Mouse (Mus musculus) liver, embryonic 16.5 days (tissue): ENCODE results near the gene Olfr904. TPM values are rescaled to one million over a fixed set of nuclear protein-coding genes. Genes with fewer than 3 reads are reported as not detected.
"Not testable (repeated sequence)": the region's sequence is repeated elsewhere in the genome, so short reads cannot be mapped to it uniquely, and the experiment has no call there.

Source experiments
- ATAC-seq: fragments of 200-750 bp; cut with Nextera tagmentation; 2 replicates; pipeline ENCODE4 v1.8.0; 2017; ENCODE audit warnings: low read depth, mild to moderate bottlenecking, moderate number of reproducible peaks, moderate library complexity
- H3K27ac ChIP-seq: fragments of 300-500 bp; sonication (generic); 2 replicates; pipeline ENCODE4 v1.5.1; 2014; ENCODE audit warnings: mild to moderate bottlenecking, low read length
- H3K27me3 ChIP-seq: fragments of 300-500 bp; sonication (generic); 2 replicates; pipeline ENCODE4 v1.6.1; 2014; ENCODE audit warnings: low read depth, low read length, mixed read lengths; ENCODE audit not compliant: control insufficient read depth, insufficient read depth
- H3K36me3 ChIP-seq: fragments of 300-500 bp; sonication (generic); 2 replicates; pipeline ENCODE4 v1.6.1; 2014; ENCODE audit warnings: mild to moderate bottlenecking; ENCODE audit not compliant: control insufficient read depth, insufficient read depth
- H3K4me1 ChIP-seq: fragments of 300-500 bp; sonication (generic); 2 replicates; pipeline ENCODE4 v1.6.1; 2014; ENCODE audit warnings: low read depth, low read length, mixed read lengths; ENCODE audit not compliant: control insufficient read depth
- H3K4me2 ChIP-seq: fragments of 300-500 bp; sonication (generic); 2 replicates; pipeline ENCODE4 v1.6.1; 2014; ENCODE audit warnings: low read depth, low read length, mixed read lengths
- H3K4me3 ChIP-seq: fragments of 300-500 bp; sonication (generic); 2 replicates; pipeline ENCODE4 v1.5.1; 2014; ENCODE audit warnings: low read depth, mild to moderate bottlenecking, low read length
- H3K9ac ChIP-seq: fragments of 300-500 bp; sonication (generic); 2 replicates; pipeline ENCODE4 v1.6.1; 2014; ENCODE audit warnings: low read depth, low read length
- H3K9me3 ChIP-seq: fragments of 300-500 bp; sonication (generic); replicated peaks from 2 replicates; pipeline ENCODE4 v1.6.1; 2016; ENCODE audit warnings: low read length; ENCODE audit not compliant: control insufficient read depth
- WGBS: fragments of 180-500 bp; shearing (Covaris S2); extraction: QIAGEN DNeasy Blood & Tissue Kit; methylation state at CpG from one replicate; pipeline ENCODE4 v1.1.7; 2014; ENCODE audit not compliant: insufficient replicate concordance; 5-methylcytosine and 5-hydroxymethylcytosine counted together
- polyA plus RNA-seq: library from polyadenylated mRNA; unstranded; fragments of >200 nt; fragmentation: Nextera tagmentation; extraction: Ambion mirVana; gene quantifications from 2 replicates; pipeline ENCODE4 v1.2.1, GENCODE M21; 2015

Gene Olfr904
- polyA plus RNA-seq: not detected in 2 replicates

GRCm38 (mm10) chr9:38462844-38463243 lies at the start of gene Olfr904:
Olfr904 (plus strand) TSS chr9:38463144.
- Histone ChIP-seq H3K4me3 (no peak within 1 kb of the TSS), H3K9me3 (no peaks in the 10 kb centered on the region), H3K36me3 (no peaks in the 10 kb centered on the region), H3K4me1 (no peaks in the 10 kb centered on the region), H3K27me3 (no peaks in the 10 kb centered on the region), H3K9ac (no peak within 1 kb of the TSS), H3K4me2 (no peak within 1 kb of the TSS), H3K27ac (no peak within 1 kb of the TSS)
- ATAC-seq: no peak

- not testable (repeated sequence) for H3K4me1 ChIP-seq, H3K9me3 ChIP-seq, H3K27ac ChIP-seq, H3K36me3 ChIP-seq, H3K4me3 ChIP-seq, H3K9ac ChIP-seq, H3K27me3 ChIP-seq, H3K4me2 ChIP-seq, ATAC-seq
- WGBS: 81% methylated on average over 14 of the region's 14 CpGs
Measured at GRCm38 (mm10) chr9:38413502-38413901, 49.4 kb upstream of the Olfr904 start.

GRCm38 (mm10) chr9:38423801-38424200 lies 39.1 kb upstream of the Olfr904 start:
- Histone ChIP-seq H3K27ac (no peak overlapping the region), H3K9ac (no peak overlapping the region), H3K4me2 (no peak overlapping the region), H3K36me3 (no peaks in the 10 kb centered on the region), H3K4me1 (no peaks in the 10 kb centered on the region), H3K27me3 (no peaks in the 10 kb centered on the region), H3K9me3 (no peaks in the 10 kb centered on the region), H3K4me3 (no peak overlapping the region)
- ATAC-seq: no peak

GRCm38 (mm10) chr9:38427026-38427425 lies 35.9 kb upstream of the Olfr904 start:
- no peaks in the 10 kb centered on the region for H3K9me3 ChIP-seq
- no peak overlapping the region for H3K4me2 ChIP-seq
- no peaks in the 10 kb centered on the region for H3K27me3 ChIP-seq
- no peak overlapping the region for H3K4me3 ChIP-seq
- H3K36me3 ChIP-seq: no peaks in the 10 kb centered on the region
- WGBS: 26% methylated on average over 1 of the region's 1 CpGs
- ATAC-seq: no peak
- no peak overlapping the region for H3K27ac ChIP-seq
- no peak overlapping the region for H3K9ac ChIP-seq
- no peaks in the 10 kb centered on the region for H3K4me1 ChIP-seq

- no peak within 1 kb of the TSS for H3K4me2 ChIP-seq
- H3K27ac ChIP-seq: no peak within 1 kb of the TSS
- H3K4me1 ChIP-seq: no peaks in the 10 kb centered on the region
- no peak within 1 kb of the TSS for H3K9ac ChIP-seq
- no peak within 1 kb of the TSS for H3K4me3 ChIP-seq
- H3K36me3 ChIP-seq: no peaks in the 10 kb centered on the region
- 59% methylated on average over 1 of the region's 1 CpGs for WGBS
- no peak for ATAC-seq
- H3K9me3 ChIP-seq: no peaks in the 10 kb centered on the region
- no peaks in the 10 kb centered on the region for H3K27me3 ChIP-seq
Measured at GRCm38 (mm10) chr9:38429155-38429554, 33.8 kb upstream of the Olfr904 start, which contains the start of gene Olfr901. Olfr901 (plus strand) TSS chr9:38429455.

- no peak within 1 kb of the TSS for H3K27ac ChIP-seq
- no peaks in the 10 kb centered on the region for H3K27me3 ChIP-seq
- WGBS: 74% methylated on average over 5 of the region's 5 CpGs
- H3K4me1 ChIP-seq: no peaks in the 10 kb centered on the region
- no peaks in the 10 kb centered on the region for H3K36me3 ChIP-seq
- H3K9ac ChIP-seq: no peak within 1 kb of the TSS
- no peak within 1 kb of the TSS for H3K4me2 ChIP-seq
- no peaks in the 10 kb centered on the region for H3K9me3 ChIP-seq
- no peak for ATAC-seq
- no peak within 1 kb of the TSS for H3K4me3 ChIP-seq
Measured at GRCm38 (mm10) chr9:38447352-38447751, 15.6 kb upstream of the Olfr904 start, which contains the start of gene Olfr902. Olfr902 (plus strand) TSS chr9:38447652.

- Histone ChIP-seq H3K4me2 (no peak within 1 kb of the TSS), H3K4me3 (no peak within 1 kb of the TSS), H3K36me3 (no peaks in the 10 kb centered on the region), H3K4me1 (no peaks in the 10 kb centered on the region), H3K27me3 (no peaks in the 10 kb centered on the region), H3K9me3 (no peaks in the 10 kb centered on the region), H3K27ac (no peak within 1 kb of the TSS), H3K9ac (no peak within 1 kb of the TSS)
- no peak for ATAC-seq
Measured at GRCm38 (mm10) chr9:38470807-38471206, 7.9 kb downstream of the Olfr904 start, which contains the start of gene Olfr905. Olfr905 (plus strand) TSS chr9:38471107.

GRCm38 (mm10) chr9:38486785-38487184 lies 23.8 kb downstream of the Olfr904 start, which contains the start of gene Olfr906:
Olfr906 (plus strand) TSS chr9:38487085.
- Histone ChIP-seq H3K27ac (no peak within 1 kb of the TSS), H3K4me2 (no peak within 1 kb of the TSS), H3K9me3 (no peaks in the 10 kb centered on the region), H3K9ac (no peak within 1 kb of the TSS), H3K4me3 (no peak within 1 kb of the TSS), H3K4me1 (no peaks in the 10 kb centered on the region), H3K36me3 (no peaks in the 10 kb centered on the region), H3K27me3 (no peaks in the 10 kb centered on the region)
- no peak for ATAC-seq
- 52% methylated on average over 3 of the region's 3 CpGs for WGBS

GRCm38 (mm10) chr9:38495501-38495900 lies 32.6 kb downstream of the Olfr904 start, which contains the start of gene Olfr907:
Olfr907 (plus strand) TSS chr9:38495801.
- Histone ChIP-seq H3K4me2 (no peak within 1 kb of the TSS), H3K9ac (no peak within 1 kb of the TSS), H3K27me3 (no peaks in the 10 kb centered on the region), H3K36me3 (no peaks in the 10 kb centered on the region), H3K4me1 (no peaks in the 10 kb centered on the region), H3K9me3 (no peaks in the 10 kb centered on the region), H3K27ac (no peak within 1 kb of the TSS), H3K4me3 (no peak within 1 kb of the TSS)
- WGBS: 49% methylated on average over 2 of the region's 2 CpGs
- ATAC-seq: no peak
